Mouse (Mus musculus) hematopoietic stem cell, adult 5-6 weeks (primary cell): ENCODE measurements at regions not wholly inside any gene's neighbourhood (a gene's known extent, or its start where the extent isn't known, plus 50 kb on each side); places are given as distances from the start of the nearest gene placed in this dataset.
A peak's percentile ranks its signal among the peaks of the same experiment; 100 is the strongest.

Experiments used
- ATAC-seq, 2 experiments: fragments of 125-278 bp in 1 of 2; replicated peaks in 1 of 2; 2 replicates each; pipeline ENCODE4 v1.8.0; 2016 to 2017; ENCODE audit warnings: inconsistent platforms in 2 of 2, mild to moderate bottlenecking in 2 of 2, moderate number of reproducible peaks in 2 of 2, low read depth in 1 of 2, moderate TSS enrichment in 1 of 2; ENCODE audit not compliant: low FRiP score in 2 of 2, poor library complexity in 2 of 2, severe bottlenecking in 2 of 2, insufficient read depth in 1 of 2, low TSS enrichment in 1 of 2

- ATAC-seq = no peak
These were observed 111.7 kb upstream of the Msx2 start for GRCm38 (mm10) chr13:53584504-53585130.

GRCm38 (mm10) chr13:53553876-53554577 lies 81.2 kb upstream of the Msx2 start:
- ATAC-seq = no peak

GRCm38 (mm10) chr13:53553192-53553875 lies 80.5 kb upstream of the Msx2 start:
- ATAC-seq = peak; percentile 62 to 81

- no peak for ATAC-seq
These were observed 75.5 kb upstream of the Msx2 start for GRCm38 (mm10) chr13:53548396-53548795.

- no peak for ATAC-seq
These were observed 70.4 kb upstream of the Msx2 start for GRCm38 (mm10) chr13:53543291-53543690.

- no peak for ATAC-seq
These were observed 66.9 kb upstream of the Msx2 start for GRCm38 (mm10) chr13:53539797-53540196.

- no peak for ATAC-seq
These were observed 65.1 kb upstream of the Msx2 start for GRCm38 (mm10) chr13:53537937-53538336.

- no peak for ATAC-seq
These were observed 63.0 kb upstream of the Msx2 start for GRCm38 (mm10) chr13:53535781-53536425.

- ATAC-seq = no peak
These were observed 60.9 kb upstream of the Msx2 start for GRCm38 (mm10) chr13:53533738-53534137.

GRCm38 (mm10) chr13:53526880-53527279 lies 54.0 kb upstream of the Msx2 start:
- no peak for ATAC-seq

GRCm38 (mm10) chr13:53522807-53523206 lies 49.9 kb upstream of the Msx2 start:
- ATAC-seq = no peak
